Mouse (Mus musculus): ENCODE measurements around the gene Ank3.

Gene Ank3

GRCm38 (mm10) chr10:69746730-69747129 is 348.2 kb downstream of the Ank3 start:
- DNase-seq (ENCODE audit: low read depth in 2 of 2, low spot score in 2 of 2), result no peak

GRCm38 (mm10) chr10:69751416-69751815 is 352.8 kb downstream of the Ank3 start:
- DNase-seq (ENCODE audit: low read depth in 2 of 2, low spot score in 2 of 2), result no peak

GRCm38 (mm10) chr10:69753464-69753863 is 354.9 kb downstream of the Ank3 start:
- no peak for DNase-seq (ENCODE audit: low read depth in 2 of 2, low spot score in 2 of 2)

GRCm38 (mm10) chr10:69756956-69757672 is 358.5 kb downstream of the Ank3 start:
- no peak for DNase-seq (ENCODE audit: low read depth in 2 of 2, low spot score in 2 of 2)

GRCm38 (mm10) chr10:69762977-69763376 is 364.4 kb downstream of the Ank3 start:
- no peak for DNase-seq (ENCODE audit: low read depth in 2 of 2, low spot score in 2 of 2)

- DNase-seq (ENCODE audit: low read depth in 2 of 2, low spot score in 2 of 2), result no peak
Observed at GRCm38 (mm10) chr10:69764402-69764801, 365.8 kb downstream of the Ank3 start.

- DNase-seq (ENCODE audit: low read depth in 2 of 2, low spot score in 2 of 2), result no peak
Observed at GRCm38 (mm10) chr10:69777065-69777645, 378.6 kb downstream of the Ank3 start.

GRCm38 (mm10) chr10:69777736-69778135 is 379.2 kb downstream of the Ank3 start:
- no peak for DNase-seq (ENCODE audit: low read depth in 2 of 2, low spot score in 2 of 2)

- no peak for DNase-seq (ENCODE audit: low read depth in 2 of 2, low spot score in 2 of 2)
Observed at GRCm38 (mm10) chr10:69779246-69779645, 380.7 kb downstream of the Ank3 start.

GRCm38 (mm10) chr10:69781491-69781890 is 382.9 kb downstream of the Ank3 start:
- DNase-seq (ENCODE audit: low read depth in 2 of 2, low spot score in 2 of 2), result no peak

GRCm38 (mm10) chr10:69785235-69785634 is 386.7 kb downstream of the Ank3 start:
- DNase-seq (ENCODE audit: low read depth in 2 of 2, low spot score in 2 of 2), result no peak

GRCm38 (mm10) chr10:69785692-69786091 is 387.1 kb downstream of the Ank3 start:
- no peak for DNase-seq (ENCODE audit: low read depth in 2 of 2, low spot score in 2 of 2)

GRCm38 (mm10) chr10:69786220-69786993 is 387.8 kb downstream of the Ank3 start:
- no peak for DNase-seq (ENCODE audit: low read depth in 2 of 2, low spot score in 2 of 2)

GRCm38 (mm10) chr10:69787379-69787778 is 388.8 kb downstream of the Ank3 start:
- DNase-seq (ENCODE audit: low read depth in 2 of 2, low spot score in 2 of 2), result no peak

- no peak for DNase-seq (ENCODE audit: low read depth in 2 of 2, low spot score in 2 of 2)
Observed at GRCm38 (mm10) chr10:69790606-69791005, 392.0 kb downstream of the Ank3 start.

- DNase-seq (ENCODE audit: low read depth in 2 of 2, low spot score in 2 of 2), result no peak
Observed at GRCm38 (mm10) chr10:69791951-69792350, 393.4 kb downstream of the Ank3 start.

GRCm38 (mm10) chr10:69792400-69792799 is 393.8 kb downstream of the Ank3 start:
- no peak for DNase-seq (ENCODE audit: low read depth in 2 of 2, low spot score in 2 of 2)

GRCm38 (mm10) chr10:69793079-69793478 is 394.5 kb downstream of the Ank3 start:
- no peak for DNase-seq (ENCODE audit: low read depth in 2 of 2, low spot score in 2 of 2)

- no peak for DNase-seq (ENCODE audit: low read depth in 2 of 2, low spot score in 2 of 2)
Observed at GRCm38 (mm10) chr10:69795656-69796055, 397.1 kb downstream of the Ank3 start.

- no peak for DNase-seq (ENCODE audit: low read depth in 2 of 2, low spot score in 2 of 2)
Observed at GRCm38 (mm10) chr10:69796421-69796886, 397.9 kb downstream of the Ank3 start.

- DNase-seq (ENCODE audit: low read depth in 2 of 2, low spot score in 2 of 2), result no peak
Observed at GRCm38 (mm10) chr10:69803135-69803756, 404.7 kb downstream of the Ank3 start.

- DNase-seq (ENCODE audit: low read depth in 2 of 2, low spot score in 2 of 2), result no peak
Observed at GRCm38 (mm10) chr10:69804613-69805012, 406.0 kb downstream of the Ank3 start.

Data from CD8-positive naive resting alpha-beta T cell, adult 2 months (primary cell).